Mouse (Mus musculus) megakaryocyte, adult 5-6 weeks (primary cell): Measurements from ENCODE around the gene Nap1l1. TPM values are rescaled to one million over a fixed set of nuclear protein-coding genes. Genes with fewer than 3 reads are reported as not detected.
"Not testable (repeated sequence)": the region's sequence is repeated elsewhere in the genome, so short reads cannot be mapped to it uniquely, and the experiment has no call there.

Experiments
- ATAC-seq: 2 replicates; pipeline ENCODE4 v1.8.0; 2016; ENCODE audit warnings: mild to moderate bottlenecking, inconsistent platforms; ENCODE audit not compliant: poor library complexity, severe bottlenecking
- total RNA-seq, 2 experiments: library from RNA; stranded (forward) in 1 of 2; stranded (reverse) in 1 of 2; fragments of 153-499, 151-499 nt in 1 of 2; fragments of 221-1000, 200-1000 nt in 1 of 2; gene quantifications; 2 replicates each; pipeline versions ENCODE4 v1.2.3 to v1.2.4; 2015 to 2017

Nap1l1 gene
- 369 and 375 TPM in 2 replicates for total RNA-seq (2015)
- 346 and 431 TPM in 2 replicates for total RNA-seq (2017)

DNA sequence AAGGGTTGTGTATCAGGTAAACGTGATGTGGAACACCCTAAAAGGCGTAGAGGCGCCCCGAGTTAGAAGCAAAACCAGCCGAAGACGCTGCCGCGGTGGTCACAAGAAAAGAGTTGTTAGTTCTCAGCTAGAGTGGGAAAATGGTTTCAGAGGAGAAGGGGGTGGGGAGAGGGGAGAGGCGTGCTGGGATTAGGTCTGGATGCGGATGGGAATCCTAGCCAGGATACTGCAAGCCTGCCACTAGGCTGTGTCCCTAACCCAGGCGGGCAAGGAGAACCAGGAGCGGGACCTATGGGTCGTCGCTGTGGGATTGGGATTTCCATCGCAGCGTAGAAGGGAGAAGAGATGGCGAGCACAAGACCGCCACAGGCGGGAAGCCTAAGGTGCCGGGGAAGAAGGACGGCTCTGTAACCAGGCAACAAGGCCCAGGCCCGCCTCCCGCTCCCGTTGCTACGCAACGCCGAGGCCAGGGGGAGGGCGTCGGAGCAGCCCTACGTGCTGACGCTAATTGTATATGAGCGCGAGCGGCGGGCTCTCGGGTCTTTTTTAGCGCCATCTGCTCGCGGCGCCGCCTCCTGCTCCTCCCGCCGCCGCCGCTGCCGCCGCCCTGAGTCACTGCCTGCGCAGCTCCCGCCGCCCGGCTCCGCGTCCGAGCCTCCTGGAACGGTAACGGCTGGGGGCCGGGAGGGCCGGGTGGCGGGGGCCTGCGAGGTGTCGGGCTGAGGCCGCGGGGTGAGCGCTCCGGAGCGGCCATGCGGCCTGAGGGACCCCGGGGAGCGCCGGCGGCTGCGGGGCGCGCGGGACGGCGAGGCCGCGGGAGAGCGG is at the start of gene Nap1l1:
Gene Nap1l1, plus strand, starts transcription at position 538 of the 825 bp plus-strand sequence.
- ATAC-seq: peak; percentile 93

DNA sequence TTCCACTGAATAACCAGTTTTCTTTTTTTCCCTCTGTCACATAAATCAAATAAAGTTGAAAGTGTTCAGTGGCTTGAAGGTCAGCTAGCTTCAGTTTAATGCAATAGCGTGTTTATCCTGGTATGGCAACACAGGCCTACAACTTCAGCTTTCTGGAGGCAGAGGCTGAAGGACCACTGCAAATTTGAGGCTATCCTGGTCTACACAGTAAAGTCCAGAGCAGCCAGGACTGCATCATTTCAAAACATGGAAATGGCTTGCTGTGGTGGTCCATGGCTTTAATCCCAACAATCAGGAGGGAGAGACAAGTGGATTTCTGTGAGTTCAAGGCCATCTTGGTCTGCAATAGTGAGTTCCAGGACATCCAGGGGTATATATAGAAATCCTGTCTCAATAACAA is 46.5 kb upstream of the Nap1l1 start:
- ATAC-seq: no peak

DNA sequence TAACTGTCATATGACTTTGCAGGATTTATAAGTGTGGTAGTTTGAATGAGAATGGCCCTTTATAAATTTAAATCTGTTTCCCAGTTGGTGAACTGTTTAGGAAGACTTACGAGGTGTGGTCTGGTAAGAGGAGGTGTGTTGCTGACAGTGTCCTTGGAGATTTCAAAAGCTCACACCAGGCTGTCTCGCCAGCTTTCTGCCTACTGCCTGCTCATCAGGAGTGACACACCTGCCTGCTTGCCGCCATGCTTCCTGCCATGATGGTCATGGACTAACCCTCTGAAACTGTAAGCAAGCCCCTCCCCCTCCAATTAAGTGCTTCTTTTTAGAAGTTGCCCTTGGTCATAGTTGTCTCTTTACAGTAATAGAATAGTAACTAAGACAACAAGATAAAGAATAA is 39.5 kb upstream of the Nap1l1 start:
- no peak for ATAC-seq

DNA sequence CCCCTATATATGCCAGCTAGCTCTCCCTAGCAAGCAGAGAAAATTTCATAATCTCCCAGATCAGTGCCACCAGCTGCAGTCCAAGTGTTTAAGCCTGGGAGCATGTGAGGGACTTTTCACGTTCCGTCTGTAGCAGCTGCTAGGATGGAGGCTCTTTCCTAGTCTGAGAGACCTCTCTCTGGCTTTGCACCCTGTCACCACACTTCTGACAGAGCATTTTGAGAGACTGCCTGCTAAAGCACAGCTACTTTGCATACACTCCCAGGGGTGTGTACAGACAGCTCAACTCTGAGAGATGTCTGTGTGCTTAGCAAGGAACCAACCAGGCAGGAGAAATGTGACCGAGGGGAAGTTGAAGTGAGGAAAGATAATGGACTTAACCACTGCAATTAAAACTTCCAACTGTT is 32.0 kb upstream of the Nap1l1 start:
- peak; percentile 33; the same call in 1 of the 2 replicates for ATAC-seq

DNA sequence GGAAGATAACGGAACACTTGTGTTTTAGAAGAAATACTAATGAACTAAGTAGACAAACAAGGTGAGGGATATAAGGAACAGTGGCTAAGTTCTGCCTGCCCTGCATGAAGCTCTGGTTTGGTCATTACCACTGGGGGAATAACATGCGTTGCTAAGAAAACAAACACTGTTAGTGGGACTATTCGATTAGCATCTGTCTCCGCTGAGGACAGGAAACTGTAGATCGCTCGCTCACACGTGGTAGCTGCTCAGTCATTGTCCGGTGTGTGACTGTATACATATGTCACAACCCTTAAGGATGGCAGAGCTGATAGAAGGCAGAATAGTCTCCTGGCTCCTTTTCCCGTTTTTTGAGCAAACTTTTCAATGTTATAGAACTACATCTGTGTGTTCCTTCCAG is 28.8 kb upstream of the Nap1l1 start:
- no peak for ATAC-seq

DNA sequence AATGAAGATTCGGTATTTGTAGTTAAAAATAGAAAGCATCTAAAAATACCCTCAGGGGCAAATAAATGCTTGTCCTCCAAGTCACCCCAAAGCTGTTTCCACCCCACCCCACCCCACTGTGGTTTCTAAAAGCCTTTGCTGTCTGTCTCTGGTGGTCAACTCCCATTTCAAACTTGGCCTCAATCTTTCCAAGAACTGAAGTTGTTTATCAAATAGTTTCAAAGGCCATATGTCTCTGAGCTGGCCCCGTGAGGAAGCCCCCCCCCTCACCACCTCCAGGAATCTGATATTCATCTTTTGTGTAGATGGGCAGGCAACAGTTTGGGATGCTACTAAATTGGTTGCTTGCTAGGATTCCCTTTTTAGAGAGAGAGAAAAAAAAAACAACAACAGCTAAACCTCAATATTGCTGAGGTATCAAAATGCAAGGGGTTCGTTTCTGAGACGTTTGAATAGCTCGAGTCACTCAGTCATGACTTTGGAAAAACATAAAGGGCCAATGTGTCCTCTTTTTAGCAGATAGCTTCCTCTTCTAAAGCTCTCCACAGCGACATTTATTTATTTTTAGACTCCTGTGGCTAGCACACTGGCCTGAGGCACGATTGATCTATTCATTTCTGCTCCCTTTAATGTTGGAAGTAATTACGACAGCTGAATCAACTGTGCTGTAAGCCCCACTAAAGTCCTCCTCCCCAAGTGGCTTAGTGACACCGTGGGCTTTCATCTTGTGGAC is 26.9 kb upstream of the Nap1l1 start:
- peak; percentile 78 for ATAC-seq

DNA sequence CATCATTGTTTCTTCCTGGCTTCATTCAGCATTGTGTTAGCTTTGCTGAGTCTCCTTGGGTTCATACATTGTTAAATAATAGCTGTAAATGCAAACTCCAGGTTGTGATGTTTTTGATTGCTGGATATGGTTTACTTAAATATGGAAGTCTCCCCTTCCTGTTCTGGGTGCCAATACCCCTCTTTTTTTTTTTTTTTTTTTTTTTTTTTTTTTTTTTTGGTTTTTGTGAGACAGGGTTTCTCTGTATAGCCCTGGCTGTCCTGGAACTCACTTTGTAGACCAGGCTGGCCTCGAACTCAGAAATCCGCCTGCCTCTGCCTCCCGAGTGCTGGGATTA is 26.4 kb upstream of the Nap1l1 start:
- ATAC-seq: not testable (repeated sequence)

DNA sequence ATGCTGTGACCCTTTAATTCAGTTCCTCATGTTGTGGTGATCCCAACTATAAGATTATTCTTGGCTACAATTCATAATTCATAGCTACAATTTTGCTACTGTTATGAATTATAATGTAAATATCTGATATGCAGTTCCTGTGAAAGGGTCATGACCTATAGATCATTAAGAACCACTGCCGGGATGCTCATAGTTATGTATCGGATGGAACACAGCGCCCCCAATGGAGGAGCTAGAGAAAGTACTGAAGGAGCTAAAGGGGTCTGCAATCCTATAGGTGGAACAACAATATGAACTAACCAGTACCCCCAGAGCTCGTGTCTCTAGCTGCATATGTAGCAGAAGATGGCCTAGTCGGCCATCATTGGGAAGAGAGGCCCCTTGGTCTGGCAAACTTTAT is 23.4 kb upstream of the Nap1l1 start:
- ATAC-seq: not testable (repeated sequence)

DNA sequence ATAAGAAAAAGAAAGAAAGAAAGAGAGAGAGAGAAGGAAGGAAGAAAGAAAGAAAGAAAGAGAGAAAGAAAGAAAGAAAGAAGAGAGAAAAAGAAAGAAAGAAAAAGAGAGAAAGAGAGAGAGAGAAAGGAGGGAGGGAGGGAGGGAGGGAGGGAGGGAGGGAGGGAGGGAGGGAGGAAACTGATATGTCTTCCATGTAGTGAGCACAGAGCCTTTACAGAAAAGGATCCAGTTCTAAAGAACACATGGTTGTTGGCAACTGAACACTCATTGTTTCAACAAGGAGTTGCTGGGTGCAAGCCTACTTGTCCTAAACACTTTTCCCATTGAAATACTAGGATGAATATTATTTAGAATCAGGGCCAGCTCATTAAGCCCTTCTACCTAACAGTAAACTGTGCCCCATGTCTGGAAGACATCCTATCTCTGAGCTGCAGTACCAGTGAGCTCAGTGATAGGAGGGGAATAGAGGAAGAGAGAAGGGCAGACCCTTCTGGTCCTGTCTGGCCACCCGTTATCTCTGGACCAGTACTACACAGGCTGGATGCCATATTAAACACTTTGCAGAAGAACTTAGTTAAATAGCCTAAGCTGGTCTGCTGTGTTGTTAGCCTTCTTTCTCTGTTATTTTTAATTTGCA is 21.2 kb upstream of the Nap1l1 start:
- no peak for ATAC-seq

DNA sequence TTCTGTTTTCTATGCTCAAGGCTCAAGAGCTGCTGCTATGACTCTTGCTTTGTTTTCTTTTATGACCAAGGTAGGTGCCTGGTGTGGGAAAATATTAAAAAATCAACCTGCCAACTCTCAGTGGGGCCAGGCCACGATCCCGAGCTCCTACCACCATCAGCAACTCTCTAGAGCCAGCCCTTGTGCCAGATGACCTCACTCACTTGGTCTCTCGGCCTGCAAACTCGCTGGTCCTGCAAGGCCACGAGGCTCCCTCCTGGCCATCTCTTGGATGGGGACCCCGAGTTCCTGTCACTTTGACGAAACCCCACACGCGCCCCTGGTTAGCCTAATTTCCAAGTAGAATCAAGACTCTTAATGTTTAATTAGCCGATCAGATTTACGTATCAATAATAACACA is 20.6 kb upstream of the Nap1l1 start:
- ATAC-seq: no peak

DNA sequence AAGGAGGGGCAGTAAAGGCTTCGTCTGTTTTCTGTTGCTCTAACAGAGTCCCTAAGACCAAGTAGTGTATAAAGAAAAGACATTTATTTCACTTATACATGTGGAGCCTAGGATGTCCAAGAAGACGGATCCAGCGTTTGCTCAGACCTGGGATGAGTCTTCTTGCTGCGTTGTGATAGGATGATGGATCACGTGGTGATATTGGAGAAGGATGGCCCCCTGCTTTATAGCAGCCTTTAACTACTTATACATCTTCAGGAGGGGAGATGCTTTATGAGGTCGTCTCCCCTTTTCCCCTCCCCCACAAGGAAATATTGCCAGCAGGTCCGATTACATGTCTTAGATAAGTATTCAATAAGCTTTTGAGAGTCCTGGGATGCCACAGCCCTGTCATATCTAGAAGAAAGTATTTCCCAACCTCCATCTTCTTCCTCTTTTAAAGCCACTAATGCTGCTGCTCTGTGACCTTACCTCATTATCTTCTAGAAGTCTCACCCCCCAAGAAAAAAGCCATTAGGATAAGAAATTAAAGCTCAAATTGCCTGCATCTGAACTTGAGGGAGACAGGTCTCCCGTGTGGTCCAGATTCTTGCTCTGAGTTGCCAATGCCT is 18.2 kb upstream of the Nap1l1 start:
- peak; percentile 87 for ATAC-seq

DNA sequence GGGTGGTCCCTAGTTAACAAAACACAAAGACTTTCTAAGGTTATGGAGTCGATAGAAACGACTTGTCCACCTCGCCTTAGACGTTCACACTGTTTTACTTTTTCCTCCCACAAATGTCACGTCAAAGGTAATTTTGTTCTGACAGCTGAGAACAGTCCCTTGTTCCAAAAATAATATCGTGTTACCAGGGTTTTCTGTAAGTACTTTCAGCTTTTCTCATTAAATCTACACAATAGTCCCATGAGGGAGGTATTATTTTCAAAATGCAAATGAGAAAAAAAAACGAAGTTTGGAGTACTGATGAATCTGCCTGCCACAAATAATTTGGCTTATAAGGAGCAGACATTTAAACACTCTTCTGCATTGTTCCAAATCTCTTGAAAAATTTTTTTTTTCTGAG is 14.9 kb upstream of the Nap1l1 start:
- ATAC-seq: no peak

DNA sequence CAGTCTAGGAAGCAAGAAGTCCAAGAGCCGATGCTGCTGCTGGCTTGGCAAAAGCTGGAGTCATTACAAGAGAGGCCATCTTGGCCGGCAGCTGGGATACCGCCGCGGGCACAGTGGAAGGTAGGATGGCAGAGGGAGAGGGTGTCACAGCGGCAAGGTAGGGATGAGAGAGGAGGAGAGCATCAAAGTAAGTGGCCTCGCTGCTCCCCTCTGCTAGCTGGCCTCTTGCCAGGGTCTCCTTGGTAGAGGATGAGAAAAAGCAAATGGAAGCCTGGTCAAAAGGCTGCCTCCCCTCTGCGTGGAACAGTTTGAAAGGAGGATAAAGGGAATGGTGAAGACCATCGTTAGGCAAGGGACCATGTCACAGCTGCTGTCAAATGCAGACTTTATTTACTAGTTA is 14.0 kb upstream of the Nap1l1 start:
- ATAC-seq: no peak

DNA sequence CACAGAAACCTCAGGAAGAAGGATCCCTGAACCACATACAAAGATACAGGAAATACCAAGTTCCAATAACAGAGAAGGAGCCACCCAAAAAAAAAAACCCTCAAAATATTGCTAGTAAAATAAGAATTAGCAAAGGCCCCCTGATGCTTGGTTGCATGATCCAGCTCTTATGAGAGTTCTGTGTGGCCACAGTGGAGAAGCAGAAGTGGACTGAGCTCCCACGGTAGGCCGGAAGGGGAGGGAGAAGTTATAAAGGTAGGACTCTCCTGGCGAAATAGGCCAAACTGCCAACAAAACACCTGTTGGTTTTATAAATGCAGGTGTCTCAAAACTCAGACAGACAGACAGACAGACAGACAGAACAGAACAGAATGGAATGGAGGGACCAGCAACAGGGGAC is 13.1 kb upstream of the Nap1l1 start:
- peak; percentile 69 for ATAC-seq

DNA sequence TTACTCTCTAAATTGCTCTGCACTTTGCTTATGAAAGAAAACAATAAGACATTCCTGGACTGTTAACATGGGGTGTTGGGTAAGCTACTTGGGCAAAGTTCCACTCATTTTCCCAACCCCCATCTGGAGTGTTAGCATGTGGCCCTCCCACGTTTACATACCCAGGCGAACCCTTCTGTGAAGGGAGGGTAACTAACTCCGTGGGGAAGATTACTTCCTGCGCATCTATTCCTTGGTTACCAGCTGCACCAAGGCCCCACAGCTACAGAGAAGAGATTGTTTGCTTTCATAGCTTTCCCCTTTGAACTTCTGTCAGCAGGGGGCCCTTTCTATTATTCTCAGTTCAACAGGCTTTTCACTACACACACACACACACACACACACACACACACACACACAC is 12.6 kb upstream of the Nap1l1 start:
- ATAC-seq: no peak

DNA sequence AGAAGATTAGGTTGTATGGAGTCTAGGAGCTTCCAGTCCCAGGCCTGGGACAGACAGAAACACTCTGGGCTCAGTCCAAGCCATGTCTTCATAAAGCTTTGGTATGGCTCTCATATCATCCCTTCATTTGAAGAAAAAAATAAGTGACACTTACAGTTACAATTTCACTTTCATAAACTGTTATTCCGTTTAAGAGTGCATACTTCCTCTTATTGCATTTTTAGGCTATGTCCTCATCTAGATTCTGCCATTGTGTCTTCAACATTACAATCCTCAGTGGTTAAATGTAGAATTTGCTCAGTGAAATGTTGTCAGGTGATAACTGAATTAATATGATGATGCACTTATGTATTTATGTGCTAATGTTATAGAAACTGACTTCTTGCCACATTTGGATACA is 8.2 kb upstream of the Nap1l1 start:
- ATAC-seq: peak; percentile 85

DNA sequence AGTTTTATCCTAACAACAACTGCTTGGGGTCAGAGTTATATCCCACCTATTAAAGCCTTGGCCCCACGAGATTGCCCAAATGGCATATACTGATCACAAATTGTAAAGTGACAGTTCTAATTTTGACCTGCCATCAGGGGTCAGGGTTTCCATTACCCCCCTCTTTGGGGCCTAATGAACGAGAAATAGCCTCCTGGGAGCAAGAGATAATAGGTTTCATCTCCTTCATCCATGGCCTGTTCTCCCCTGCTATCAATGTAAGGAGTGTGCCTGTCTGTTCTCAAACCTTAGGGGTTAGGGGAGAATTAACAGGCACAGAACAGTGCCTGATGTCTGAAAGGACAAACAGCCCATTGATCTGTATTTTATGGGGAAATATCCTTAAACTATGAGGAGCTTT is 7.6 kb upstream of the Nap1l1 start:
- ATAC-seq: no peak

DNA sequence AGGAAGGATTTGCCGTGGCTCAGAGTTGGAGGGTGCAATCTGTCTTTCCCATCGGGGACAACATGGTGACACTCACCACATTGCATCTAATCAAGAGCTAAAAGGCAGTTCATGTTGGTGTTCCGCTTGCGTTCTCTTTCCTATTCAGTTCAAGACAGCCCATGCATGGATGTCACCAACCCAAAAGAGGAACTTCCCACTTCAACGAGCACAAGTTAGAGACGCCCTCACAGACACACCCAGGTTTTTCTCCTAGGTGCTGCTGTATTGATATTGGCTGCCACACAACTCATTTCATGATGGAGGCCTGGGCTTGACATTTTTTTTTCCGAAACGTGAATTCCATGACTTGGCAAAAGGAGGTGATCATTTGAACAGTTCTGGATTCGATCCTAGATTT is 1.9 kb upstream of the Nap1l1 start:
- ATAC-seq: peak; percentile 64

DNA sequence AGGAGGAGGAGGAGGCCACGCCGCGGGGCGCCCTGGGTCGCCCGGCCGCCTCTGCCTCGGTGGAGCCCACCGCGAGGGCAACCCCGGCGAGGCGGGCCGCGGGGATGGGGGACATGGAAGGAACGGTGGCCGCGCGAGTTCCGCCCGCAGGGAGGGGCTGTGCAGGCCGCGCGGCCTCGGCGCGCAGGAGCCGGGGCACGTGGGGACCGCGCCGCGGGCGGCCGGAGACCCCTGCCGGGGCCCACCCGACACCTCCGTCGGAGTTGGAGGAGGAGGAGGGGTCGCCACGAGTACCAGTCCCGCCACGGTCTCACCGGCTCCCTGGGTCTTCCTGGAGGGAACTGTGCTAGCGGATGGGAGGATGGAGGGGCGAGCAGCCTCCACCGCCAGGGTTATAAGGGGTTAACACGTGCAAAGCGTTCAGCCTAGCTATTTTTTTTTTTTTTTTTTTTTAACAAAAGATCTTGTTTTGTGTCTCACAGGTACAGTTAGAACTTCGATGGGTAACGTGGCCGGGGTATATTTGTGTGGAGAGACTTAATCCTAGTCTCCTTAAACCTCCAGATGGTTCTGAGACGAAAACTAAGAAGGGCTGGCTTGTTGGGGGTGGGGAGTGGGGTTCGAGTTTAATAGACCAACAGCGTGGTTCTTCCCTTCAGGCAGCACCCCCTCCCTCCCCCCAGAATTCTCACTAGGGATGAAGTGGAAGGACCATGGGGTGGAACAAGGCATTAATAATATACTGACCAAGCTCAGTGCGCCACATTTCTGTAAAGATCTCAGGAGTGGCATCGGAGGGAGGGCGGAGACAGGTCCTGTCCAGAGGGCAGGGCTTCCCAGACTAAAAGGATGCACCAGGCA is 718 bp downstream of the Nap1l1 start:
- ATAC-seq: peak; percentile 26

DNA sequence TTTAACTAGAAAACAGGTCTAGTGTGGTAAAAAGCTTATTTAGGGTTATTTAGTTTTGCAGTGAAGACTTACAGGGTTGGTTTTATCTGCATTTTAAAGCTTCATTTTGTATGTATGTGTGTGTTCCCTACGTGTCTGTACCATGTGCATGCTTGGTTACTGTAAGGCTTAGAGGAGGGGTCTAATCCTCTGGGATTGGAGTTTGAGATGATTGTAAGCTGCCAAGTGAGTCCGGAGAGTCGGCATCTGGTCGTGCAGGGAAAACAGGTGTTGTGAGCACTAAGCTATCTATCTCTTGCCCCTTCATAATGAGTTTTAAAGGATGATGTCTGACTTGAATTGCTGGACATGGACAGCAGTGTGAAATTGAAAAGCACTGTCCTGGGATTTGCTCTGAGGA is 3.3 kb downstream of the Nap1l1 start:
- no peak for ATAC-seq
